Mouse (Mus musculus) gastrocnemius, adult 18-20 months (tissue): ENCODE measurements around the gene Sema3g. TPM values are rescaled to one million over a fixed set of nuclear protein-coding genes. Genes with fewer than 3 reads are reported as not detected.

ENCODE experiments used
- DNase-seq: peaks from one replicate; pipeline ENCODE4 v3.0.0; 2021; ENCODE audit warnings: low spot score
- total RNA-seq, 2 experiments: library from RNA; stranded (reverse); gene quantifications; 2 replicates each; pipeline ENCODE4 v1.2.3; 2021

Sema3g gene
- total RNA-seq, 2 experiments from 2014 or later, result 5.8 to 7.0 TPM

DNA sequence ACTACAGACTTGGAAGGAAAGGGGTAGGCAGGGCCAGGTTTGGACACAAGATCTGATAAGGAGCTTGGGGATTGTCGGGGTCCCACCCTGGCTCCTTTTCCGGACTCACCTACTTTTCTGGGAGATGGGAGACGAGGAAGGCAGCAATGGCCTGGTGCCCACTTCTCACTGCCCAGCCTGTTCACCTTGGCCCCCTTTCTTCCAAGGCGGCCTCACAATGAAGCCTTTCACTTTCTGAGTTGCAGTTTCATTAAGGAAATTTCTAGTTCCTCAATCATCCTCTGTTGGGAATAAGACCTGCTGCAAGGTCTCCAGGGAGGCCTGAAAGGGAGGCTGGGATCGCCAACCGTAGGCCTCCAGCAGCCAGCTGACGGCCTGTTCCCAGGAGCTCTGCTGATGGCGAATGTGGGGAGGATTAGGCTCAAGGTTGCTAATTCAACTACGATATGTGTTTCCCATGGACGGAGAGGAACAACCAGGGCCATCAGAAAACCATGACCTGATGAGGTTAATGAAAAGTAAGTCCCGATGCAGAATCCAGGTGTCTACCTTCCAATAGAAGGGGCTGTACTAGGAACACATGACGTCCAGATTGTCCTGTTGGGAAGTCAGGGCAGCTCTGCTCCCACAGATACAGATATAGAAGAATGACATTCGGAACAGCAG is 14.9 kb downstream of the Sema3g start:
- DNase-seq, result no peak

GRCm38 (mm10) chr14:31233070-31233995 is 15.7 kb downstream of the Sema3g start:
- DNase-seq, result no peak

DNA sequence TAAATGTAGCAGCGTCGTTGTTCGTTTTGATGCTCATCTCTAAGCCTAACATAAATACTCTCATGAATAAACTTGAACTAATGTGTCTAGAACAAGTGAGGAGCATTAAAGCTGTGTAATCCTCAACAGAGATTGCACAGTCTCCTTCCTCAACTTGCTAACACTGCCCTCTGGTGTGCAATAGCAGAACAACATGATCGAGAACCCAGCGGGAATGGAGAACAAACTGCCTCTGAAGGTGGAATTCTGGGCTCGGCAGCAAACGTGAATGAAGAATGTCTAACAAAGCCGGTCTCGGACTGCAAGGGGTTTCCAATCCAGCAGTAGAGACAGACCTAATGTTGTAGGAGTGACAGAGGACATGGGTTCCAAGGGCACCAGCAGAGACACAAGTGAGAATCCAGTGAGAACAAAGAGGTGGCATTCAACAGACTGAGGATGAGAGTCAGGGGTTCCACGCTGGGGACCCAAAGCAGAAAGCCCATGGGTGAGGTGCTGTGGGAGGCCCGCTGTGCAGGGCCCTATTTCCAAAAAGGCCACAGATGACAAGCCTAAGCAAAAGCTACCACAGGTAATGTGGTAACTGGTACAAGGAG is 16.4 kb downstream of the Sema3g start:
- peak; percentile 85 for DNase-seq

DNA sequence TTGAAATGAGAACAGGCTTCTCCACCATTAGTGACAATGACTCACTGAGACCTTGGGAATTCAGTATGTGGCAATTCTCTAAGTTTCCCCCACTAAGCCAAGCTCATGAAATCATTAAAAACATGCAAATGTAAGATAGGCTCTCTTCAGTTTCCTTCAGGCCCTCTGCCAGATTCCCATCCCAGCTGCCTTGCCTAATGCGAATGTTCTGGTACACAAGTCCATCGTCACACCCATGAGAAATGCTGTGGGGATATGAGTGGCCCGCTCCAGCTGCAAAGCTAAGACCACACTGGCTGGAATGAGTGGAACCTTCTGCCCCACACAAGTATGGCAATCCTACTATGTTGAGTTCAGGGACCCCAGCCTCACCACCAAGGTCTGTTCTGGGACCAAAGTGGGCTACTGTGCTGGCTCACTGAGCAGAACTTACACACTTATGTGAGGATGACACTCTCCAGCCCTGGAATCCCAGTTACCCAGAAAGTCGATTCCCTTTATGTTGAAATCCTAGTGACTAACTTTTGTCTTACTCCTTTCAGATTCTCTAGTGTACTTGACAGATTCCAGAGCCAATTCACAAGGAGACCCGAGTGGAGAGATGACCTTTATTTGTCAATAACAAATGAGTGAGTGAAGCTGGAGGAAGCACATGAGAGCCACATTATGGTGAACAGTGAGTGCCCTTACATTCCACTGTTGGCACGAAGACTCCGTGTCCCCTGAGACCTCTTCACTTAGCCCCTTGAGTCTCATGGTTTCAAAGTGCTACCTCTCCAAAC is 19.6 kb downstream of the Sema3g start:
- peak; percentile 81 for DNase-seq

GRCm38 (mm10) chr14:31240528-31240927 is 22.9 kb downstream of the Sema3g start:
- no peak for DNase-seq

DNA sequence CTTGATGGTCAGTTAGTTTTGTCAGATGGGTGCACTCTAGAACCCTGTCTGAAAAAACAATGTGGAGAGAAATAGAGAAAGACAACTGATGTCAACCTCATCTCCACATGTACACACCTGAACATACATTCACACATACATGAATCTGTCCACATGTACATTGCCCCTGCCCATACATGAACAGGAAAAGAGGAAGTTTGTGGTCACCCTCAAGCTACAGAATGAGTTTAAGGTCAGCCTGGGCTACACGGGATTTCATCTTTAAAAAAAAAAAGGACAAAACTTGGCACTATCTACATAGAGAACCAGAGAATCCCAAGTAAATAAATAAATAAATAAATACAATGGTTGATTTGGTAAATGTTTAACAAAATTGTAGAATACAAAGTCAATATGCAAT is 27.1 kb downstream of the Sema3g start:
- no peak for DNase-seq

DNA sequence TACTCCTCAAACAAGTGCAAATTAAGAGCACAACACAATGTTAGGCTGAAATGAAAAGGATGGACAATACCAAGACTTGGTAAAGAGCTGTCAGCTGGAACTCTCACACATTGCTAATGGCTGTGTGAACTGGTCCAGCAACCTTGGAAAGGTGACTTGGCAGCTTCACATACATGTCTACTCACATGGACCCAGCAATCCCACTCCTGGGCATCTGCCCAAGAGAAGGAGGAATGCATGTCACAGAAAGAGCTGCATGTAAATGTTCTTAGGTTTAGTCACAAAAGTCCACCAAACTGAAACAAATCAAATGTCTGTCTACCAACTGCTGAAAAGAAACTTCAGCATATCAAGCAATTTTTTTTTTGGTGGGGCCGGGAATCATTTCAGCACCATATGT is 28.3 kb downstream of the Sema3g start:
- no peak for DNase-seq

DNA sequence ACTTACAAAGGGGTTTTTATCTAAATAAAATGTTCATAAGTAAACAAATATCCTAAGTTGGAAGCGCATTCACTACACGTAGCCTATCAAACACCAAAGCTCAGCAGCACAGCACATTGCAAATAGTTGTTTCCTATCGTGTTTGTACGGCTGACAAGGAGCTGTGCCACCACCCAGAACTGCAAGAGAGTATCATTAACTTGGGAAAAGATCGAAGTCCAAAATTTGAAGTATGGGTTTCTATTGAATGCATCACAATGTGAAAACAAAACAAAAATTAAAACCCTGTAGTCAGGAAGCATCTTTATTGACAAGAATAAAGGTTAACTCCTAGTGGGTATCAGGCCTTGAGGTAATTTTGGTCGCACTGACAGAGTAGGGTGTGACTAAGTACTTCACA is 30.7 kb downstream of the Sema3g start:
- no peak for DNase-seq

- DNase-seq, result no peak
Observed at GRCm38 (mm10) chr14:31250222-31251083, 32.8 kb downstream of the Sema3g start.

GRCm38 (mm10) chr14:31251084-31251604 is 33.5 kb downstream of the Sema3g start, which contains the start of the genes Phf7 and Bap1:
Gene Phf7 (minus strand): TSS chr14:31251317.
Gene Bap1 (plus strand): TSS chr14:31251450.
- DNase-seq, result peak; percentile 95

GRCm38 (mm10) chr14:31251626-31252025 is 34.0 kb downstream of the Sema3g start:
- no peak for DNase-seq

- DNase-seq, result no peak
Observed at GRCm38 (mm10) chr14:31252091-31252490, 34.4 kb downstream of the Sema3g start.

- no peak for DNase-seq
Observed at GRCm38 (mm10) chr14:31258476-31259050, 40.9 kb downstream of the Sema3g start.

DNA sequence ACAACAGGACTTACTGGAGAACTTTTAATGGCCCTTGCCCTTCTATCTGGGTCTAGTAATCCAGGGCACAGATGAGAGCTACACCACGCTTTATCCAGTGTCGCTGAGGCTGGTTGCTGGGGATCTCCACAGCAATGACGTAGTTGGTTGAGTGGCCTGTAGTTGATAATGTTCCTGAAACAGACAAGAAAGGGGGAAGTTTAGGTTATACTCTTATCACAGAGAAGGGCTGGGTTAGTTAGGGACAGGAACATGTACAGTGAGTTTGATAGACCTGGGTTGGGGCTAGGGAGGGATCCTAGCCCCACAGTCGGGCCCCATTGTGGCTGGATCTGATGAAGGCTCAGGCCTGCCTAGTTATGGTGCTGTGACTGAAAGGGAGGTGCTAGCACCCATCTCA is 42.7 kb downstream of the Sema3g start:
- no peak for DNase-seq

GRCm38 (mm10) chr14:31260932-31261331 is 43.3 kb downstream of the Sema3g start:
- DNase-seq, result no peak

DNA sequence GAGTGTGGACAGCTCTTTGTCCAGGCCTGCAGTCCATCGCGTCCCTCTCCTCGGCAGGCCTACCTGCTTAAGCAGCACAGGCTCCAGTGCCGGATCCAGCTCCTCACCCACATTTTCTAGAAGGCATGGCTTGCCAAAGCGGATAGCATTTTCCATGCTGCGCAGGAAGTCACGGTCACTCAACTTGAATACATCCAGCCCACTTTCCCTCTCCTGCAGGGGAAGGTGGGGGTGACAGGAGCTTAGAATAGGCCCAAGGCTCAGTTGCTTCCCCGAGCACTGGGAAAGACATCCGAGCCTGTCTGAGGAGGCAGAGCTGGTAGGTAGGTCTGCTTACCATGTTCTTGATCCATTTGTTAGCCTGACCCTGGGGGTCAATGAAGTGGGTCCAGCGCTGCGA is 50.0 kb downstream of the Sema3g start:
- DNase-seq, result no peak

GRCm38 (mm10) chr14:31268301-31269001 is 50.8 kb downstream of the Sema3g start:
- DNase-seq, result no peak

GRCm38 (mm10) chr14:31269456-31270100 is 51.9 kb downstream of the Sema3g start:
- no peak for DNase-seq

DNA sequence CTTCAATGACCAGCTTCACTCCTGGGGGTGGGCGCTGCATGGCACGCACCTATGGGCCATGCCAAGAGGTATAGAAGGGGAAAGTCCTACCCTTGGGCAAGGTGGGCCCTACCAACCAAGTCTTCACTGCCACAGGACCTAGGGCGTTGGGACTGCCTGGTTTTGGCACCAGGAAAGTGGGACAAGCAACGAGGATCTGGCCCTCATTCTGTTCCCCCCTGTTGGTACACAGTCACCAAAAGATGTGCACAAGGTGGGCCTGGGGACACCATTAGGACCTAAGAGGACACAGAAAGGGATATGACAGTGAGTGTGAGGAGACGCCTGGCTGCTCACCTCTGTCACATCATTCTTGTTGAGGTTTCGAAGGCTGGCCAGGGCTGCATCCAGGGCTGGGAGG is 53.5 kb downstream of the Sema3g start:
- DNase-seq, result no peak
